Mouse (Mus musculus) hindbrain, embryonic 14.5 days (tissue): Measurements from ENCODE around the gene Mybph. TPM values are rescaled to one million over a fixed set of nuclear protein-coding genes. Genes with fewer than 3 reads are reported as not detected.

ENCODE experiments used
- ATAC-seq: fragments of 200-750 bp; cut with Nextera tagmentation; 2 replicates; pipeline ENCODE4 v1.8.0; 2017; ENCODE audit warnings: moderate number of reproducible peaks, mild to moderate bottlenecking, moderate TSS enrichment, moderate library complexity; ENCODE audit not compliant: low FRiP score
- DNase-seq: peaks from one replicate; pipeline ENCODE4 v3.0.0-alpha.2; 2015; ENCODE audit warnings: low spot score
- H3K27ac ChIP-seq: fragments of 300-500 bp; sonication (generic); 2 replicates; pipeline ENCODE4 v1.5.1; 2014; ENCODE audit warnings: mild to moderate bottlenecking, moderate library complexity
- H3K27me3 ChIP-seq: fragments of 300-500 bp; sonication (generic); 2 replicates; pipeline ENCODE4 v1.6.1; 2014; ENCODE audit warnings: mild to moderate bottlenecking, low read length, mixed read lengths; ENCODE audit not compliant: control insufficient read depth, insufficient read depth
- H3K36me3 ChIP-seq: fragments of 300-500 bp; sonication (generic); replicated peaks from 2 replicates; pipeline ENCODE4 v1.6.1; 2014; ENCODE audit not compliant: control insufficient read depth, insufficient read depth
- H3K4me1 ChIP-seq: fragments of 300-500 bp; sonication (generic); replicated peaks from 2 replicates; pipeline ENCODE4 v1.6.1; 2014; ENCODE audit warnings: antibody characterized with exemption, low read length, mixed read lengths; ENCODE audit not compliant: control insufficient read depth, insufficient read depth
- H3K4me2 ChIP-seq: fragments of 300-500 bp; sonication (generic); replicated peaks from 2 replicates; pipeline ENCODE4 v1.6.1; 2014; ENCODE audit warnings: mild to moderate bottlenecking, moderate library complexity
- H3K4me3 ChIP-seq: fragments of 300-500 bp; sonication (generic); replicated peaks from 2 replicates; pipeline ENCODE4 v1.5.1; 2014; ENCODE audit warnings: mild to moderate bottlenecking, low read length
- H3K9ac ChIP-seq: fragments of 300-500 bp; sonication (generic); 2 replicates; pipeline ENCODE4 v1.6.1; 2014
- H3K9me3 ChIP-seq: fragments of 300-500 bp; sonication (generic); 2 replicates; pipeline ENCODE4 v1.6.1; 2016; ENCODE audit warnings: low read length; ENCODE audit not compliant: control insufficient read depth
- WGBS: fragments of 180-500 bp; shearing (Covaris S2); extraction: QIAGEN DNeasy Blood & Tissue Kit; methylation state at CpG from one replicate; pipeline ENCODE4 v1.1.7; 2014; 5-methylcytosine and 5-hydroxymethylcytosine counted together
- polyA plus RNA-seq: library from polyadenylated mRNA; unstranded; fragments of >200 nt; fragmentation: Nextera tagmentation; extraction: Ambion mirVana; gene quantifications from 2 replicates; pipeline ENCODE4 v1.2.1, GENCODE M21; 2014

The Mybph gene
- polyA plus RNA-seq, 1 experiment from 2014 or later: 0.27 TPM

DNA sequence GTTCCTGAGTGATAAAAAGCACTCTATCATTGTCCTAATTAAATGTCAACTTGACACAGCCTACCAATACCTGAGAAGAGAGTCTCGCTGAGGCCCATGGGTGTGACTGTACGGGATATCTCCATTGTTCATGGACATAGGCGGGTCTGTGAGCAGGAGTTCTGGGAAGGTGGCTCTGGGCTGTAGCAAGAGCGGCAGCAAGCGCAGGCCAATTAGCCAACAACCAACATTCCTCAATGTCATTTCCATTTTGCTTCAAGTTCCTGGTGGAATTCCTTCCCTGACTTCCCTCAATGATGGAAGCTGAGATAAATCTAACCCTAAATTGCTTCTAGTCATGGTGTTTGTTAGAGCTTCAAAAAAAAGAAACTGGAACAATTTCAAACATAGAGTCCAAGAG lies 15.3 kb upstream of the Mybph start:
- Histone ChIP-seq H3K36me3 (no peaks in the 10 kb centered on the region), H3K9me3 (no peaks in the 10 kb centered on the region), H3K9ac (no peak overlapping the region), H3K4me2 (no peak overlapping the region), H3K27ac (no peak overlapping the region), H3K4me1 (no peaks in the 10 kb centered on the region), H3K27me3 (no peaks in the 10 kb centered on the region), H3K4me3 (no peak overlapping the region)
- ATAC-seq (no peak), DNase-seq (no peak)
- 83% methylated on average over 5 of the region's 5 CpGs for WGBS

GRCm38 (mm10) chr1:134182025-134182424 lies 11.2 kb upstream of the Mybph start, which contains the start of gene Chil1:
TSS of gene Chil1 (plus strand) at chr1:134182176.
- Histone ChIP-seq H3K4me1 (no peaks in the 10 kb centered on the region), H3K27ac (no peak within 1 kb of the TSS), H3K9ac (no peak within 1 kb of the TSS), H3K27me3 (no peaks in the 10 kb centered on the region), H3K4me2 (no peak within 1 kb of the TSS), H3K36me3 (no peaks in the 10 kb centered on the region), H3K9me3 (no peaks in the 10 kb centered on the region), H3K4me3 (no peak within 1 kb of the TSS)
- 66% methylated on average over 4 of the region's 4 CpGs for WGBS
- no peak for DNase-seq
- ATAC-seq: no peak

- no peak for ATAC-seq
- Histone ChIP-seq H3K9me3 (no peaks in the 10 kb centered on the region), H3K27ac (no peak overlapping the region), H3K36me3 (no peaks in the 10 kb centered on the region), H3K4me1 (peaks cover 9% of the 10 kb centered on the region; the same call in 1 of the 2 replicates), H3K9ac (no peak overlapping the region), H3K4me2 (no peak overlapping the region), H3K27me3 (no peaks in the 10 kb centered on the region), H3K4me3 (no peak overlapping the region)
- WGBS: 91% methylated on average over 4 of the region's 4 CpGs
- DNase-seq: no peak
These were observed 9.2 kb upstream of the Mybph start for GRCm38 (mm10) chr1:134184089-134184488.

GRCm38 (mm10) chr1:134188217-134188616 lies 5.0 kb upstream of the Mybph start:
- Histone ChIP-seq H3K36me3 (no peaks in the 10 kb centered on the region), H3K4me3 (no peak overlapping the region), H3K27ac (peak overlapping the region; percentile 63), H3K9me3 (no peaks in the 10 kb centered on the region), H3K4me2 (no peak overlapping the region), H3K9ac (no peak overlapping the region), H3K27me3 (no peaks in the 10 kb centered on the region), H3K4me1 (peaks cover 10% of the 10 kb centered on the region; the same call in 1 of the 2 replicates)
- no peak for ATAC-seq
- peak; percentile 36 for DNase-seq
- 57% methylated on average over 5 of the region's 5 CpGs for WGBS

GRCm38 (mm10) chr1:134188989-134189729 lies 4.1 kb upstream of the Mybph start:
- Histone ChIP-seq H3K9ac (no peak overlapping the region), H3K36me3 (no peaks in the 10 kb centered on the region), H3K9me3 (no peaks in the 10 kb centered on the region), H3K4me1 (peaks cover 10% of the 10 kb centered on the region; the same call in 1 of the 2 replicates), H3K27me3 (no peaks in the 10 kb centered on the region), H3K4me3 (no peak overlapping the region), H3K27ac (no peak overlapping the region), H3K4me2 (no peak overlapping the region)
- WGBS: 26% methylated on average over 12 of the region's 12 CpGs
- DNase-seq (no peak), ATAC-seq (peak; percentile 61)

- Histone ChIP-seq H3K27me3 (no peaks in the 10 kb centered on the region), H3K4me3 (no peak overlapping the region), H3K4me1 (peaks cover 14% of the 10 kb centered on the region; the same call in 1 of the 2 replicates), H3K9me3 (no peaks in the 10 kb centered on the region), H3K9ac (no peak overlapping the region), H3K4me2 (no peak overlapping the region), H3K27ac (no peak overlapping the region), H3K36me3 (no peaks in the 10 kb centered on the region)
- DNase-seq (no peak), ATAC-seq (no peak)
- WGBS: 94% methylated on average over 5 of the region's 5 CpGs
These were observed 2.1 kb upstream of the Mybph start for GRCm38 (mm10) chr1:134191192-134191591.

GRCm38 (mm10) chr1:134192024-134192423 lies 1.2 kb upstream of the Mybph start:
- no peak overlapping the region for H3K9ac ChIP-seq
- peaks cover 14% of the 10 kb centered on the region; the same call in 1 of the 2 replicates for H3K4me1 ChIP-seq
- H3K27ac ChIP-seq: no peak overlapping the region
- no peak overlapping the region for H3K4me3 ChIP-seq
- no peak overlapping the region for H3K4me2 ChIP-seq
- H3K27me3 ChIP-seq: no peaks in the 10 kb centered on the region
- 62% methylated on average over 4 of the region's 4 CpGs for whole genome bisulfite sequencing
- DNase-seq (no peak), ATAC-seq (no peak)
- no peaks in the 10 kb centered on the region for H3K9me3 ChIP-seq
- no peaks in the 10 kb centered on the region for H3K36me3 ChIP-seq

- Histone ChIP-seq H3K9me3 (no peaks in the 10 kb centered on the region), H3K27me3 (no peaks in the 10 kb centered on the region), H3K36me3 (no peaks in the 10 kb centered on the region), H3K9ac (no peak overlapping the region), H3K27ac (no peak overlapping the region), H3K4me3 (no peak overlapping the region), H3K4me1 (peaks cover 8% of the 10 kb centered on the region; the same call in 1 of the 2 replicates), H3K4me2 (no peak overlapping the region)
- DNase-seq: no peak
- no peak for ATAC-seq
- WGBS: 77% methylated on average over 6 of the region's 7 CpGs
These were observed 488 bp downstream of the Mybph start for GRCm38 (mm10) chr1:134193674-134194197.

- H3K4me3 ChIP-seq: no peak overlapping the region
- WGBS: 69% methylated on average over 16 of the region's 16 CpGs
- H3K27me3 ChIP-seq: no peaks in the 10 kb centered on the region
- DNase-seq: no peak
- H3K9me3 ChIP-seq: no peaks in the 10 kb centered on the region
- no peak for ATAC-seq
- H3K27ac ChIP-seq: no peak overlapping the region
- H3K9ac ChIP-seq: no peak overlapping the region
- H3K4me2 ChIP-seq: no peak overlapping the region
- no peaks in the 10 kb centered on the region for H3K36me3 ChIP-seq
- H3K4me1 ChIP-seq: 0 out of 2 replicates have a peak, but pooled peaks cover 4% of the 10 kb centered on the region
These were observed 1.2 kb downstream of the Mybph start for GRCm38 (mm10) chr1:134194298-134195022.
